Mouse (Mus musculus): Measurements from ENCODE around the gene Lpar2. TPM values are rescaled to one million over a fixed set of nuclear protein-coding genes. Genes with fewer than 3 reads are reported as not detected.

The Lpar2 gene
- total RNA-seq (2017): 3.7 and 4.7 TPM in 2 replicates

DNA sequence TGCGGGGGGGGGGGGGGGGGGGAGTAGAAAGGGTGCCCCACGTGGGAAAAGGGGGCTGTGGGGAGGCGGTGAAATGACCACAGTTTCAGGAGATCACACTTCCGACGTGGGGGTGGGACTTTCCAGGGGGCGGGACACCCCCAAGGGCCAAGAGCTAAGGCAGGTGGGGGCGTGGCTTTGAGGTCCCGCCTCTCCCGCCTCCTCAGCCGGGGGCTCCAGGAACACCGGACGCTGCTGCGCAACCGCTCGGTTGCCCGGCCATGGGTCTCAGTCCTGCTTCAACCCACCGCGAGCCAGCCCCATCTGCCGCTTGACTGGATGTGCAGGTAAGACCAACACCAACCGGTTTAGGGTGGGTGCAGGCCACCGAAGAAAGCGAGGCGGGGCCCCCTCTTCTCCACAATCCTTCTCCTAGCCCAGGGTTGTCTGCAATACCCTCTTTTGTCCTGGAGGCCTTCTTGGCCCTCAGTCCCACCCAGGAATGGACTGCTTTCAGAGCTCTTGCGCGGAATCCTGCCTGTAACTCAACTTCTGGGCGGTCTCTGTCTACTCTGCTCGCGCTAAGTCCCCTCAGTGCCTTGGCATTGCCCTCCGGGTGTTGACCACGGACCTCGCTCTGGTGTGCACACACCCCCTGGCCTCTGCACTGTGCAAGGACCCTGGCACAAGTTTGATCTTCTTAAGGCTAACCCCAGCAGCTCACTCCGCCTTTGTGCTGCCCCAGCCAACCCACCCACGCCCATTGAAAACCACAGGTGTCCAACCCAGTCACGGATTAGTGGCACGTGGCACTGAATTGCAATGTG, at the start of gene Lpar2:
Gene Lpar2 (plus strand): TSS at position 44 of the 806 bp plus-strand sequence.
- peak; percentile 32 for ATAC-seq (ENCODE audit: extremely low read depth, insufficient number of reproducible peaks, low FRiP score, poor library complexity, severe bottlenecking)

DNA sequence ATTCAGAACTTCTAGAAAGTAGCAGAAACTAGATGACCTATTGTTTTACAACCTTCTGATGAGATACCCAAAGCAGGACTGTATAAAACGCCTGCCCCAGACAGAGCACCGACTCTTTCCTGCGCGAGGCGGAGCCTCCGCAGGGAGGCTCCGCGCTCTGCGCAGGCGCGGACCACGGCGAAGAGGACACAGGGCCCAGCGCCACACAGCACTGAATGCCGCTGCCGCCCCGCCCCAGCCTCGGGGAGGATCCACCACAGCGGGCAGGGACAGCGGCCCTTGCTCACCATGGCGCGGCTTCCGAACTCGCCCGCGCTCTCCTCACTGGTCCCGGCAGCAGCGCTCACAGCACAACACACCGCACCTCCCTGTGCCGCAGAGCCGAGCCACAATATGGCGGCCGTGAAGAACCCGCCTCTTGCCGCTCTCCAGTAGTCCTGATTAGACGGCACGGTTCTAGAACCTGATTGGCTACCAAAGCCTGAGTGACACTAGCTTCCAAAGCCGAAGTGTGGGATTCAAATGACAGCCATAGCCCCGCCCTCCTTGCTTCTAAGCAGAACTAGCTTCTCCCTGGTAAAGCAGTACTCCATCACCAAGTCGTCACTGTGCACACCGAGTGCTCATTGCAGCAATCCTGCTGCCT, 47.6 kb upstream of the Lpar2 start, which contains the start of gene Gm20422:
Gene Gm20422 (minus strand): TSS at position 384 of the 646 bp plus-strand sequence.
- ATAC-seq (ENCODE audit: extremely low read depth, insufficient number of reproducible peaks, low FRiP score, poor library complexity, severe bottlenecking): peak; percentile 99

DNA sequence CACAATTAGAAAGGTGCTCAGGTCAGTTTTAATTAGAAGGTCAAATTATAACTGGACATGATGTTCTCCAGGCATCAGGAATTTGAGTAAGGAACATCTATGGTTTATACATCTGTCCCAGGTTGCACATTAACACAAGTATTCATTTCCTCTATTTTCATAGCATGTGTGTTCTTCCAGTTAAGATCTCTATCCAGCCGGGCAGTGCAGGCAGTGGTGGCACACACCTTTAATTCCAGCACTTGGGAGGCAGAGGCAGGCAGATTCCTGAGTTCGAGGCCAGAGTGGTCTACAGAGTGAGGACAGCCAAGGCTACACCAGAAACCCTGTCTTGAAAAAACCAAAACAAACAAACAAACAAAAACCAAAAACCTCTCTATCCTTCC, 47.1 kb upstream of the Lpar2 start:
- ATAC-seq (ENCODE audit: extremely low read depth, insufficient number of reproducible peaks, low FRiP score, poor library complexity, severe bottlenecking): no peak

DNA sequence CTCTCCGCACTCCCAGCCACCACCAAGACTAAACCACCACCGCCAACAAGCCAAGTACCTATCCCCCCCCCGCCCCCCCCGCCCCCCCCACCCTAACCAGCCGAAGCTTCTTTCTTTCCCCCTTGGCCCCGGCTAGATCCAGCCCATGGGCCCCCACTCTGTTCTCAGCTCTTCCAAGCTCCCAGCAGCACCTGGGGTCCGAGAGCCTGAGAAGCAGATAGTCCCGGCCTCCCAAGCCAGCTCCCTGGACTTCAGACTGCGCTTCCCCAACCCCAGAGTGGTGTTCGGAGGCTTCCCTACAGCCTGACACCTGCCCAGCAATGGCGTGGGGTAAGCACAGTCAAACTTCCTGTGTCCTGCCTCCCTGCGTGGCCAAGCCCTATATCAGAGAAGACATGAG, 45.1 kb upstream of the Lpar2 start:
- no peak for ATAC-seq (ENCODE audit: extremely low read depth, insufficient number of reproducible peaks, low FRiP score, poor library complexity, severe bottlenecking)

DNA sequence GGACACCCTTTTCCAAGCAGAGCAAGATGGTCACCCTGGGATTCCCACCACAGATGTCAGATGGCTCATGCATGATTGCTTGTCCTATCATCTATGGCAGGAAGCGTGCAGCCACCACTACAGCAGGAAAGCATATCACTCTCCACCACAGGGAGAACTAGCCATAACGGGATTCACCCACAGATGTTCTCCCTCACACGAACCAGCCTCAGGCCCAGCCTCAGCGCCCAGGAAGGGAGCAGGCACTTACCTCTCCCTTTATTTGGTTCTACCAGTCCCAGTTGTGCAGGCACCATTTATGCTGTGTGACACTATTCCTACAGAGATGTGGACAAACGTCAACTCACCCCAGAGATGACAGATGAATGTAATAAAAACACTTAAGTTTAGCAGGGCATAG, 33.1 kb upstream of the Lpar2 start:
- no peak for ATAC-seq (ENCODE audit: extremely low read depth, insufficient number of reproducible peaks, low FRiP score, poor library complexity, severe bottlenecking)

DNA sequence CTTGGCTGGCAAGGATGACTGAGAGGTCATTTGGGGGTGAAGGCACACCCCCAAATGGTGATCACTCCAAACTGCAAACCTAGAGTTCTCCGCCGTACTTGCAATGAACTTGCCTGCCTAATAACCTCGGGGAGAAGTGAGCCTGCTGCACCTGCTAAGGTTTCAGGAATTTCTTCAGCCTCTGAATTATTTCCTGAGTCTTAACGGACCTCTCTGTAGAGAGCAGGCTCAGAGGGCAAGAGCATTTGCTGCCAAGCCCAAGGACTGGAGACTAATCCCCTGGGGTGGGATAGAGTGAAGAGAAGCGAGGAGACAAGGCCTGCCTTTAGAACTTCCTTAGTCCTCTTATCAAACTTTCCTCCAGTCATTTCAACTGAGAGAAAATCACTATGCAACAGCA, 32.5 kb upstream of the Lpar2 start:
- no peak for ATAC-seq (ENCODE audit: extremely low read depth, insufficient number of reproducible peaks, low FRiP score, poor library complexity, severe bottlenecking)

DNA sequence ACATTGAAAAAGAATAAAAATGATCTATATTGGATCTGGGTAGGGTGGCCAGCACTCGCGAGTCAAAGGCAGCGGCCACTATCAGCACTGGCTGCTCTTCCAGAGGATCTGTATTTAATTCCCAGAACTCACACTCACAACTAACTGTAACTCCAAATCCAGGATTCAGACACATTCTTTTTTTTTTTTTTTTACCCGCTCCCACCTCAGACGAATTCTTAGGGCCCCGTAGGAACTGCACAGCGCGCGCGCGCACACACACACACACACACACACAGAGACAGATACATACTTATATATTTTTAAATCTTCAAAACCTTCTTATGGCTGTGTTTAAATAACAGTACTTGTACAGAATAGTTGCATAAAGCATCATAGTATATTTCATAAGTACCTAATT, 31.9 kb upstream of the Lpar2 start:
- no peak for ATAC-seq (ENCODE audit: extremely low read depth, insufficient number of reproducible peaks, low FRiP score, poor library complexity, severe bottlenecking)

DNA sequence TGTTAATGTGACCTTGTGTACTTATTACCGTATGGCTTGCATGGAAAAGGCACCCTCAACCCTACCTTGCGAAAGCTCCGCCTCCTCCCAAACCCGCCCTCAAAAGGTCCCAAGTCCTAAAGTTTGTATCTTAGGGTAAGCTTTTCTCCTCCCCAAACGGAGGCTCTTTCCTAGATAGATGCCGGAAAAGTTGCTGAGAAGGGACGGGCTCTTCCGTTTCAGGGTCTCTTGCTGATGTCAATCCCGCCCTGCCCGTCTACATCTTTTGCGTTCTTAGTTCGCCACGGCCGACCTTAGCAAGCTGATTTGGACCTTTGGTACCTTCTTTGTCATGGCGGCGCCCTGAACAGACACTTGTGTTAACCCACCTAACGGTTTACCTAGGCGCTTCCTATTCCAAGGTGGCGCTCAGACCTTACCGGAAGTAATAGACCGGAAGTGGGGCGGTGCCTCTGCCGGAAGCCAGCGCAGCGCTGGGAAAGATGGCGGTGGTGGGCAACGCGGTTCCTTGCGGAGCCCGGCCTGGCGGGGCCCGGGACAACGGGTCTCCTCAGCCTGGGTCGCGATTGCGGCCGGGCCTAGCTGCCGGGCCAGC, 31.4 kb upstream of the Lpar2 start, which contains the start of the genes Atp13a1 and Zfp866:
Gene Atp13a1 (plus strand): TSS at position 391 of the 595 bp plus-strand sequence.
Gene Zfp866 (minus strand): TSS at position 406 of the 595 bp plus-strand sequence.
- ATAC-seq (ENCODE audit: extremely low read depth, insufficient number of reproducible peaks, low FRiP score, poor library complexity, severe bottlenecking): peak; percentile 98

DNA sequence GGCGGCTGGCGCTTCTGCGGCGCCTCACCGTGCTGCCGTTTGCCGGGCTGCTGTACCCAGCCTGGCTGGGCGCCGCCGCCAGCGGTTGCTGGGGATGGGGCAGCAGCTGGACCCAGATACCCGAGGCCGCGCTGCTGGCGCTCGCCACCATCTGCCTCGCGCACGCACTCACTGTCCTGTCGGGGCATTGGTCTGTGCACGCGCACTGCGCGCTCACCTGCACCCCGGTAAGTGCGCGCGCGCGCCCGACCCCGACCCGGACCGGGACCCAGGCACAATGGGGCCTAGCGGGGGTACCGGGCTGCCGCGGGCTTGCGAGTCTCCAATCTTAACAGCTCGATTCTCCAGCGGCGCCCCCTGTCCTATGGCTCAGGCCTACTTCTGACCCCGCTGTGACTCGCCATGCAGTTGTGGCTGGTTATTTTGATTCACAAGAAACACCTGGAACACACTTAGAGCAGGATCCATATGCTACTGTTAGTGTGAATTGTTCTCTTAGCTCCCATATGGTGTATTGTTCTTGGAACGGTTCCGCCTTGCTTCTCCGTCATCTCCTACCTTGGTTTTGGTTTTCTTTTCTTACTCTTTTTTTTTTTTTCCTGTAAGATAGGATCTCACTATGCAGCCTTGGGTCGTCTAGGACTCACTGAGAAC, 30.7 kb upstream of the Lpar2 start:
- no peak for ATAC-seq (ENCODE audit: extremely low read depth, insufficient number of reproducible peaks, low FRiP score, poor library complexity, severe bottlenecking)

DNA sequence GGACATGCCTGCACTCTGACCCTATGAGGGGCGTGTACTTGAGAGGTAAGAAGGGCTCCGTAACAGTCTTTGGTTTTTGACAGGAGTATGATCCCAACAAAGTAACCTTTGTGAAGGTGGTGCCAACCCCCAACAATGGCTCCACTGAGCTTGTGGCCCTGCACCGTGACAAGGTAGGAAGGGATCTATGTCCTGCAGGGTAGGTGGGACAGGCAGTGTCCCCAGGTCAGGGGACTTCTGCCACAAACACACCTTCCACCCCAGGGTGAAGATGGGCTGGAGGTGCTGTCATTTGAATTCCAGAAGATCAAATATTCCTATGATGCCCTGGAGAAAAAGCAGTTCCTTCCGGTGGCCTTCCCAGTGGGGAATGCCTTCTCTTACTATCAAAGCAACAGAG, 28.6 kb upstream of the Lpar2 start:
- no peak for ATAC-seq (ENCODE audit: extremely low read depth, insufficient number of reproducible peaks, low FRiP score, poor library complexity, severe bottlenecking)

DNA sequence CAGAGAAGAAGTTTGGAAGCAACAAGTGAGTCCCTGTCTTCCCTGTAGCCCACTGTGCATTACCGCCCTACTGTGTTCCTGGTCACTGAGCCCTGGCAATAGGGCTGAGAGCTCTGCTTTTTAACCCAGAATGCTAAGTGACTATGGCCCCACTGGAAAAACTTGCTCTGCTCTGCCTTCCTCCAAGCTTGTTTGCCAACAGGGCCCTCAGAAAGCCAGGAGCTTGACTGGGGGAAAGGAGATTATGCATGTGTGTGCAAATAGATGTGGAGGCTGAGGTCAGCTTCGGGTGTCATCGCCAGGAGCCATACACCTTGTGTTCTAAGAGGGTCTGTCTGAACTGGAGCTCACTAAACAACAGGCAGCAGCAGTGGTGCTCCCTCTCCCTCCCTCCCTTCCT, 28.1 kb upstream of the Lpar2 start:
- no peak for ATAC-seq (ENCODE audit: extremely low read depth, insufficient number of reproducible peaks, low FRiP score, poor library complexity, severe bottlenecking)

DNA sequence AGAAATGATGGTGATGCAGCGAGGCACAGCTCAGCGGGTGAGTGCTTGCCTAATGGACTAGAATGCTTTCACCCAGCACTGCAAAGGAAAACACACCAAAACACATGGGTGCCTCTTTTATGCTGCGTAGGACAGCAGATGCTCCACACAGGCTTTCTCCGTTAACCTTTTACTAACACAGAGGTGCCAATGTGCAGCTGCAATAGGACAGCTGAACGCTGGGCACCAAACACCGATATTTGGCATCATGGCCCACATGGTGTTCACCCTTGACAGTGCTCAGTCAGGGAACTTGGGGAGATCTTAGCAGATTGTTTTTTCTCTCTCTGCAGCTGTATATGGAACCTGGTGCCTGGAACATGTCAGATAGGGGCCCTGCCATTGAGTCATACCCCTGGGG, 27.3 kb upstream of the Lpar2 start:
- no peak for ATAC-seq (ENCODE audit: extremely low read depth, insufficient number of reproducible peaks, low FRiP score, poor library complexity, severe bottlenecking)

DNA sequence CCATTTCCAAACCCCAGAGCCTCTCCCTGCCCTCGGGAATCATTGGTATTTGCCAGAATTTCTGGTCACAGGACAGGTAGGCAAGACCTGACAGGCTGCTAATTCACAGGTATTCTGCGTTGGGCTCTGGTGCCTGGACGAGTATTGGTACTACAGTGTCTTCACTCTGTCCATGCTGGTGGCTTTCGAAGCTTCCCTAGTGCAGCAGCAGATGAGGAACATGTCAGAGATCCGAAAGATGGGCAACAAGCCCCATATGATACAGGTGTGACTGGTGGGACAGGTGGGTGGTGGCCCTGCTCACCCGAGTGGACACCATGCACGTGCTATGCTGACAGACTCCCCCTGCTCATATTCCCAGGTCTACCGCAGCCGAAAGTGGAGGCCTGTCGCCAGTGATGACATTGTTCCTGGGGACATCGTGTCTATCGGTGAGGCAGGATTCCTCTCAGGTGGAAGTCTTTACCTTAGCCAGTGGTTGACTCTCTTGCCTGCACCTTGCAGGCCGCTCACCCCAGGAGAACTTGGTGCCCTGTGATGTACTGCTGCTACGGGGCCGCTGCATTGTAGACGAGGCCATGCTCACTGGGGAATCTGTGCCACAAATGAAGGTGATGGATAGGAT, 25.4 kb upstream of the Lpar2 start:
- ATAC-seq (ENCODE audit: extremely low read depth, insufficient number of reproducible peaks, low FRiP score, poor library complexity, severe bottlenecking): no peak

DNA sequence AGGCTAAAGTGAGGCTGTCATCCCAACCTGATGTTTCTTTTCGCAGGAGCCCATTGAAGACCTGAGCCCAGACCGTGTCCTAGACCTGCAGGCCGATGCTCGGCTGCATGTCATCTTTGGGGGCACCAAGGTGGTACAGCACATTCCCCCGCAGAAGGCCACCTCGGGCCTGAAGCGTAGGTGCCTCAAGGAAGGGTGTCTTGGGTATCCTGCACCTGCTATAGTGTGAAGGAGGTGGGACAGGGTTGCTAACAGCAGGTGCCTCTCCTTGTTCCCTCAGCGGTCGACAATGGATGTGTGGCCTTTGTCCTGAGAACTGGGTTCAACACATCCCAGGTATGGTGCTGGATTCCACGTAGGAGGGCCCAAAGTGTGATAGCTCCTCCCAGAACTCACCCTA, 24.6 kb upstream of the Lpar2 start:
- no peak for ATAC-seq (ENCODE audit: extremely low read depth, insufficient number of reproducible peaks, low FRiP score, poor library complexity, severe bottlenecking)

DNA sequence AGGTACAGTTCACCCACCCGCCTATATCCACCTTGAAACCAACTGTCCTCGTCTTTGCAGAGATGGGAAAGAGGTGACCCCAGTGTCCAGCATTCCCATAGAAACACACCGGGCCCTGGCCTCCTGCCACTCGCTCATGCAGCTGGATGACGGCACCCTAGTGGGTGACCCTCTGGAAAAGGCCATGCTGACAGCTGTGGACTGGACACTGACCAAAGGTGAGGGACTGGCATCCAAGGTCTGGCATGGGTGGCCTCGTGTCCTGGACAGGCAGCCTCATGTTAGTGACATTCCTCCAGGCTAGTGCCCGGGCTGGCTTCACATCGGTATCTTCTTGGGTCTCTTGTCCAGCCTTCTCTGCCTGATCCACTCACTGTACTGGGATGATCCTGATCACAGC, 23.0 kb upstream of the Lpar2 start:
- ATAC-seq (ENCODE audit: extremely low read depth, insufficient number of reproducible peaks, low FRiP score, poor library complexity, severe bottlenecking): no peak

DNA sequence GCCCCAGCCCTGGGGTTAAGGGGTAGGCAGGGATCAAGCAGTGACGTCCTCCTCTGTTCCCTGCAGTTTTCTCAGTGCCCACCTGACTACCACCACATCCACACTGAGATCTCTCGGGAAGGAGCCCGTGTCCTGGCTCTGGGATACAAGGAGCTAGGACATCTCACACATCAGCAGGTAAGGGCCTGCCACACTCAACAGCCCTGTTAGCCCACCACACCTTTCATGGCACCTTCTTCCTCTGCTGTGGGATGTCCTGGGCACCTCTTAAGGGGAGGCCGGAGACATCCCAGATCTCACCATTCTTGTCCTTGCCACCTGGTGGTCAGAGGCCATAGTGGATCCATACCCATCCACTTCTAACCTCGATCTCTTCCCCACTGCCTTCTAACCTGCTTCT, 22.3 kb upstream of the Lpar2 start:
- no peak for ATAC-seq (ENCODE audit: extremely low read depth, insufficient number of reproducible peaks, low FRiP score, poor library complexity, severe bottlenecking)

DNA sequence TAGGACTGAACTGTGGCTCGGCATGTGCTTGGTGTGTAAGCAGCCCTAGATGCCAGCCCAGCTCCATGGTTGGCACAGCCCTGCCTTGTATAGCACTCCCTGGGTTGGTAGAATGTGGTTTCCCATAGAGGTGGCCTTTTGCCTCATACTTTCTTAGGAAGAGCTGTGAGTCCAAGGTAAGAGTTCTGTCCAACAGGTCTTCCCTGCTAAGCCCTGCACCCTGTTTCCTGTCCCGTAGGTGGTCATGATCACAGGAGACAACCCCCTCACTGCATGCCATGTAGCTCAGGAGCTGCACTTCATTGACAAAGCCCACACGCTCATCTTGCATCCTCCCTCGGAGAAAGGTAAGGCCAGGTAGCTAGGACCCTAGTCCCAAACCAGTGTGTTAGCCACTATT, 20.4 kb upstream of the Lpar2 start:
- no peak for ATAC-seq (ENCODE audit: extremely low read depth, insufficient number of reproducible peaks, low FRiP score, poor library complexity, severe bottlenecking)

DNA sequence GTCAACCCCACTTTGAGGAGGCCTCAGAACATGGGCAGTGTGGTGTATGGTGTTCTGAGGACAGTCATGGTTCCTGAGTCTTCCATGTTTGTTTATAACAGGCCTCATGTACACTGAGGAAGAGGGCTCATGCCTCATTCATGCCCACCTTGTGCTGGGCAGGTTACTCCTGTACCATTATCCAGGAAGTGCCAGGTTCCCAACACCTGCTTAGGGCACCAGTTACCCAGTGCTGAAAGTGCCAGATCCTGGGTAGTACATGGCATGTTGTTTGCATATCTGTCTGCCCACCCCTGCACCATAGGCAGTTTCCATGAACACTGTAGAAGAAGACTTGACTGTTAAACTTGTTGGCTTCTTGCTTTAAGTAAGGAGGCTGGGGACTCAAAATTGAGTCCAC, 20.0 kb upstream of the Lpar2 start:
- no peak for ATAC-seq (ENCODE audit: extremely low read depth, insufficient number of reproducible peaks, low FRiP score, poor library complexity, severe bottlenecking)

DNA sequence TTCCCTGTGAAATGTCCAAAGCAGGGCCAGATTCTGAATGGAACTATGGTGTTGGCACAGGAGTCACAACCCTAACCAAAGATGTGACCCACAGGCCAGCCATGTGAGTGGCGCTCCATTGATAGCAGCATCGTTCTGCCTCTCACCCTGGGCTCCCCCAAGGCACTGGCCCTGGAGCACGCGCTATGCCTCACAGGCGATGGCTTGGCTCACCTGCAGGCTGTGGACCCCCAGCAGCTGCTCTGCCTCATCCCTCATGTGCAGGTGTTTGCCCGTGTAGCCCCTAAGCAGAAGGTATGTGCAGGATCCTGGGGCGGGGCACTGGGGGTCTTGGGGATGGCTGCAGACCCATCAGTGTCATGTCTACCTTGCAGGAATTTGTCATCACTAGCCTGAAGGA, 18.9 kb upstream of the Lpar2 start:
- no peak for ATAC-seq (ENCODE audit: extremely low read depth, insufficient number of reproducible peaks, low FRiP score, poor library complexity, severe bottlenecking)

All from neutrophil, adult 5-6 weeks (primary cell).